Mouse (Mus musculus): ENCODE measurements around the gene Trak1. TPM values are rescaled to one million over a fixed set of nuclear protein-coding genes. Genes with fewer than 3 reads are reported as not detected.

Gene Trak1
- 50.3 and 56.6 TPM in 2 replicates for total RNA-seq (2014; rRNA removed)
- polyA plus RNA-seq (2012; rRNA removed), result 58.8 and 61.2 TPM in 2 replicates

GRCm38 (mm10) chr9:121297171-121298064 is at the start of gene Trak1:
Trak1 (plus strand) TSS chr9:121297502.
- Histone ChIP-seq H3K9ac (ENCODE audit: low read depth, low read length) (peak within 1 kb of the TSS; percentile 96), H3K27ac (replicated peaks; ENCODE audit: insufficient read depth, low read depth, low read length) (peak within 1 kb of the TSS; percentile 78), H3K79me2 (ENCODE audit: control insufficient read depth, insufficient read depth, low read length) (peaks cover 43% of the 10 kb centered on the region), H3K4me3 (ENCODE audit: insufficient read depth, low read depth, low read length) (peak within 1 kb of the TSS; percentile 89), H3K4me1 (ENCODE audit: control insufficient read depth, insufficient read depth, low read length) (peaks cover 24% of the 10 kb centered on the region), H3K27me3 (ENCODE audit: control insufficient read depth, insufficient read depth, low read length) (no peaks in the 10 kb centered on the region), H3K36me3 (ENCODE audit: control insufficient read depth, insufficient read depth, low read length) (no peaks in the 10 kb centered on the region)
- peak; percentile 74 for TF ChIP-seq POLR2A (IDR thresholded peaks at IDR 0.05; ENCODE audit: extremely low read depth, insufficient read depth, low read length)
- no peak for TF ChIP-seq CTCF (IDR thresholded peaks at IDR 0.05; ENCODE audit: low read depth, low read length)
- DNase-seq (ENCODE audit: extremely low read depth, low read depth, low spot score), result no peak
- WGBS, result under 1% methylated on average over 99 of the region's 116 CpGs

DNA sequence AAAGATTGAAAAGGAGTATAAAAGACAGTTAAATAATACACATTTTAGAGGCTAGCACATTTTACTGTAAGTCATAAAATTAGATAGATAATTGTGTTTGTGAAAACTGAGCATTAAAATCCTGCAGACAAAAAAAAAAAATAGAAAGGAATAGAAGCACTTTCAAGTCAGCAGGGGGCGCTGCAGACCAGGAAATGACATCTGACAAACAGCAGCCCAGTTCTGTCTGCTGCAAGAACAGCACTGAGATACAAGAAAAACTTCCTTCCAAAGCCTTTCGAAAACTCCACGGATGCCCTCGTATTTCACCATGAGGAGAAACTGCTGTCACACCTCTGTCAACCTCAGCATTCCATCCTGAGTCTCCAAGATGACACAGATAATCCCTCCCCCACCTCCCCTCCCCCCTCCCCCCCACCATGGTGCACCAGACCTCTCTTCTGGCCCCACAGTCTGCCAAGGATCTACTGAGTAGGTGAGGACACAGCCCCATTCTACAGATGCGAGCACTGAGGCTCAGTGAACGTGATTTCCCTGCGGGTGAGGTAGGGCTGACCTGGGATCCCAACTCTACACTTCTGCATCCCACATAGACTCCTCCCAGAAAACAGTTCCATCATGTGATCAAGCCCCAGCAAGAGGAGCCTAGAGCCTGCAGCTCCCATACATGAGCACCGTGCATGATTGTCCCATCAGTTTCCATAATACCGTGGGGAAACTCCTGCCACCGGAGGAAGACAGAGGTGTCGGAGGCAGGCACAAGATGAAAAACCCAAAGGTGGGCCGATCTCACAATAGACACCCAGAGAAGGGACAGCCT is 49.1 kb upstream of the Trak1 start:
- no peaks in the 10 kb centered on the region for H3K36me3 ChIP-seq (ENCODE audit: control insufficient read depth, insufficient read depth, low read length)
- no peaks in the 10 kb centered on the region for H3K4me1 ChIP-seq (ENCODE audit: control insufficient read depth, insufficient read depth, low read length)
- WGBS, result 58% methylated on average over 12 of the region's 12 CpGs
- peak; percentile 59; the same call in 1 of the 2 replicates for TF ChIP-seq CTCF (IDR thresholded peaks at IDR 0.05; ENCODE audit: low read depth, low read length)
- TF ChIP-seq POLR2A (IDR thresholded peaks at IDR 0.05; ENCODE audit: extremely low read depth, insufficient read depth, low read length), result no peak
- no peak overlapping the region for H3K27ac ChIP-seq (replicated peaks; ENCODE audit: insufficient read depth, low read depth, low read length)
- H3K9ac ChIP-seq (ENCODE audit: low read depth, low read length), result no peak overlapping the region
- DNase-seq (ENCODE audit: extremely low read depth, low read depth, low spot score), result peak; percentile 62
- H3K79me2 ChIP-seq (ENCODE audit: control insufficient read depth, insufficient read depth, low read length), result no peaks in the 10 kb centered on the region
- H3K4me3 ChIP-seq (ENCODE audit: insufficient read depth, low read depth, low read length), result no peak overlapping the region
- no peaks in the 10 kb centered on the region for H3K27me3 ChIP-seq (ENCODE audit: control insufficient read depth, insufficient read depth, low read length)

GRCm38 (mm10) chr9:121249805-121250204 is 47.5 kb upstream of the Trak1 start:
- DNase-seq (ENCODE audit: extremely low read depth, low read depth, low spot score), result peak; percentile 8
- no peaks in the 10 kb centered on the region for H3K27me3 ChIP-seq (ENCODE audit: control insufficient read depth, insufficient read depth, low read length)
- WGBS, result 59% methylated on average over 14 of the region's 14 CpGs
- TF ChIP-seq CTCF (IDR thresholded peaks at IDR 0.05; ENCODE audit: low read depth, low read length) (no peak), POLR2A (IDR thresholded peaks at IDR 0.05; ENCODE audit: extremely low read depth, insufficient read depth, low read length) (no peak)
- no peaks in the 10 kb centered on the region for H3K4me1 ChIP-seq (ENCODE audit: control insufficient read depth, insufficient read depth, low read length)
- no peaks in the 10 kb centered on the region for H3K36me3 ChIP-seq (ENCODE audit: control insufficient read depth, insufficient read depth, low read length)
- no peak overlapping the region for H3K9ac ChIP-seq (ENCODE audit: low read depth, low read length)
- no peak overlapping the region for H3K27ac ChIP-seq (replicated peaks; ENCODE audit: insufficient read depth, low read depth, low read length)
- no peak overlapping the region for H3K4me3 ChIP-seq (ENCODE audit: insufficient read depth, low read depth, low read length)
- H3K79me2 ChIP-seq (ENCODE audit: control insufficient read depth, insufficient read depth, low read length), result no peaks in the 10 kb centered on the region

GRCm38 (mm10) chr9:121250854-121251253 is 46.4 kb upstream of the Trak1 start:
- TF ChIP-seq POLR2A (IDR thresholded peaks at IDR 0.05; ENCODE audit: extremely low read depth, insufficient read depth, low read length) (no peak), CTCF (IDR thresholded peaks at IDR 0.05; ENCODE audit: low read depth, low read length) (no peak)
- DNase-seq (ENCODE audit: extremely low read depth, low read depth, low spot score), result no peak
- Histone ChIP-seq H3K4me3 (ENCODE audit: insufficient read depth, low read depth, low read length) (no peak overlapping the region), H3K27me3 (ENCODE audit: control insufficient read depth, insufficient read depth, low read length) (no peaks in the 10 kb centered on the region), H3K4me1 (ENCODE audit: control insufficient read depth, insufficient read depth, low read length) (no peaks in the 10 kb centered on the region), H3K27ac (replicated peaks; ENCODE audit: insufficient read depth, low read depth, low read length) (no peak overlapping the region), H3K79me2 (ENCODE audit: control insufficient read depth, insufficient read depth, low read length) (no peaks in the 10 kb centered on the region), H3K9ac (ENCODE audit: low read depth, low read length) (no peak overlapping the region), H3K36me3 (ENCODE audit: control insufficient read depth, insufficient read depth, low read length) (no peaks in the 10 kb centered on the region)
- 91% methylated on average over 11 of the region's 11 CpGs for WGBS

GRCm38 (mm10) chr9:121253983-121254382 is 43.3 kb upstream of the Trak1 start:
- DNase-seq (ENCODE audit: extremely low read depth, low read depth, low spot score), result no peak
- no peak overlapping the region for H3K27ac ChIP-seq (replicated peaks; ENCODE audit: insufficient read depth, low read depth, low read length)
- no peaks in the 10 kb centered on the region for H3K4me1 ChIP-seq (ENCODE audit: control insufficient read depth, insufficient read depth, low read length)
- H3K27me3 ChIP-seq (ENCODE audit: control insufficient read depth, insufficient read depth, low read length), result no peaks in the 10 kb centered on the region
- WGBS, result 92% methylated on average over 2 of the region's 2 CpGs
- no peaks in the 10 kb centered on the region for H3K36me3 ChIP-seq (ENCODE audit: control insufficient read depth, insufficient read depth, low read length)
- no peak overlapping the region for H3K4me3 ChIP-seq (ENCODE audit: insufficient read depth, low read depth, low read length)
- H3K9ac ChIP-seq (ENCODE audit: low read depth, low read length), result no peak overlapping the region
- TF ChIP-seq POLR2A (IDR thresholded peaks at IDR 0.05; ENCODE audit: extremely low read depth, insufficient read depth, low read length) (no peak), CTCF (IDR thresholded peaks at IDR 0.05; ENCODE audit: low read depth, low read length) (no peak)
- no peaks in the 10 kb centered on the region for H3K79me2 ChIP-seq (ENCODE audit: control insufficient read depth, insufficient read depth, low read length)
